Mouse (Mus musculus): ENCODE results near the gene Syt17. TPM values are rescaled to one million over a fixed set of nuclear protein-coding genes. Genes with fewer than 3 reads are reported as not detected.
A peak's percentile ranks its signal among the peaks of the same experiment; 100 is the strongest.

Syt17 gene
- 19.6 and 22.5 TPM in 2 replicates for total RNA-seq (2014; rRNA removed)
- polyA plus RNA-seq (2015; fragmentation: Nextera tagmentation; extraction: Ambion mirVana), result 10.4 and 18.2 TPM in 2 replicates

DNA sequence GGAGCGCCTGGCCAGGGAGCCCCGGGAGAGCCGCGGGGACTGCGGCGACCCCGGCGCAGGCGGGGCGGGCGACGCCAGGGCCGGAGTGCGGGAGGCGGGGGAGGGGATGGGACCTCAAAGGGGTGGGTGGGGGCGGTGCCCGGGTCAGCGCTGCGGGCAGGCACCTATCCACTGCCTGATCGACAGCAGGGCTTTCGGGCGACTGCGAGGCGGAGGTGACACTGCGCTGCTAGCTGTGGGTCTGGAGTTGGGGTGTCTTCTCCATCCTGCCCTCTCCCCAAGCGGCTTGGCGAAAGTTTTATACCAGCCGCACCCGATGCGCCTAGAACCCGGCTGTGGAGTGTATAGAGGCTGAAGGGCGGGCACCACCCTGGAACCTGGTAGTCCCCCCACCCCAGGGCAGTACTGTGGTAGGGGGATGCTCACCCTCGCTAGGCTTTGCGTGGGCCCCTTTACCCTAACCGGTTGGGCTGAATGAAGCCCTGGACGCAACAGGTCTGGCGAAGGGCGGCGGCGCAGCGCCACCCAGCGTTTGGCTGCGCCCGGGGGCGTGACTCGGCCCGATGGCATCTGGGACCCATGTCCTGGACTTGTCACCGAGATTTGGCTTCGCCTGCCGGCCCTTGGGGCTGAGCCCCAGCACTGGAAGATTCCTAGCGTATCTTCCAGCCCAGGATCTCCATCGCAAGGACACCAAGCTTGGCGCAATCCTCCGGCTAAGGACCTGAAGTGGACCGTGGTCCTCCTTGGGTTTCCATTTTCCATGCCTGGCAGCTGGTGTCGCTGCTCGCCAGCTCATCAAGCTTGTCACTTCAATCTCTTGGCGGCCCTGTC, at the start of gene Syt17:
TSS of gene Syt17 (minus strand) at position 89 of the 834 bp plus-strand sequence.
- no peaks in the 10 kb centered on the region for H3K9me3 ChIP-seq (ENCODE audit: low read length)
- H3K27me3 ChIP-seq (ENCODE audit: insufficient read depth, low read length), result no peaks in the 10 kb centered on the region; the same call in 1 of the 2 replicates
- DNase-seq (peak; percentile 68), ATAC-seq (peak; percentile 69)
- TF ChIP-seq CTCF (IDR thresholded peaks at IDR 0.05; ENCODE audit: low read depth), result peak; percentile 69
- H3K36me3 ChIP-seq (ENCODE audit: insufficient read depth), result no peaks in the 10 kb centered on the region
- H3K4me3 ChIP-seq (ENCODE audit: low read depth, low read length), result peak within 1 kb of the TSS; percentile 56
- peak within 1 kb of the TSS; percentile 97 for H3K4me2 ChIP-seq (ENCODE audit: low read depth)
- WGBS, result under 1% methylated on average over 58 of the region's 58 CpGs
- H3K4me1 ChIP-seq (ENCODE audit: insufficient read depth), result peaks cover 7% of the 10 kb centered on the region
- no peak within 1 kb of the TSS for H3K27ac ChIP-seq (ENCODE audit: low read depth, low read length)
- peak within 1 kb of the TSS; percentile 60 for H3K9ac ChIP-seq

DNA sequence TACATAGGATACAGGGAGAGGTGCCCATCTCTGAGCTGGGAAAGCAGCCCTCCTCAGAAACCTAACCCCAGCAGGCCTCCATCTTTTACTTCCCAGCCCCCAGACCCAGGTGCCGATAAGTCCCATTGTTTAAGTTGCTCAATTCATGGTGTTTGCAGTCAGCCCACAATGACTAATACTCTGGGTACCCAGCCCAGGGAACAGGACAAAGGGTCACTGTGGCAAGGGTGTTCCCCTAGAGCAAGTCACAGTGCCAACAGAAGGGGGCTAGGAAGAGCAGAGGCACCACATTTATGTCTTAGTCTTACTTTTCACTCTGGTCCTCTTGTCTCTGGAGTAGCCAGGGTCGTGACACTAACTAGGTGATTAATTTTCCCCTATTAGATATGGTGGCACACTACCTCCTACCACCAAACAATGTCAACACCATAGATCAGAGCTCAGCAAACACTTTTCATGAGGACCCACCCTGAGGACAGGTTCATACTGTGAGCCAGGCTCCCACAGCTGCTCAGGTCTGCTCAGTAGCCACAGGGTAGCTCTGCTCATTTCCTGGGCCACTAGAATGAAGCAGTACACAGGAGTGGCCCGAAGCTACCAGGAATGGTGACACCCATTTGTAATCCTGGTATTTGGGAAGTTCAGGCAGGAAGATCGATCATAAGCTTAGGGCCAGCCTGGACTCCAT, 47.0 kb upstream of the Syt17 start:
- no peaks in the 10 kb centered on the region for H3K36me3 ChIP-seq (ENCODE audit: insufficient read depth)
- WGBS, result 75% methylated on average over 4 of the region's 4 CpGs
- no peak for TF ChIP-seq CTCF (IDR thresholded peaks at IDR 0.05; ENCODE audit: low read depth)

DNA sequence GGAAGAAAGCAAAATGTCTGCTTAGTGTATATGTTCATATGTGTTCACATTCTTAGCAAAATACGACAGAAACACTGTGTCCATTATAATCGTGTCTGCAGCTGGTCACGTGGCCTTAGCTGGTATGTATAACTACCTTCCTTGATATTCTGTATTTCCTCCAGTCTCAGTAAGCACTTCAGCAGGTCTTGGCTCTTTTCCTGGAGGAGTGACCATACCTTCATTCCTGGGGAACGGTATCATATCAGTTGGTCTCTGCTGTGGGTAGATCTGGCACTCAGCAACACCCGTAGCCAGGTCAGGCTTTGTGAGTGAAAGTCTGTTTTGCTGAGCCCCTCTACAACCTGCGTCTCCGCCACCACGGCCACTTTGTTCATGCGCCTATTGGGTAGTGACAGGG, 45.9 kb upstream of the Syt17 start:
- H3K4me1 ChIP-seq (ENCODE audit: insufficient read depth), result no peaks in the 10 kb centered on the region
- DNase-seq (no peak), ATAC-seq (no peak)
- H3K9me3 ChIP-seq (ENCODE audit: low read length), result peaks cover 2% of the 10 kb centered on the region; the same call in 1 of the 2 replicates
- no peak overlapping the region for H3K4me2 ChIP-seq (ENCODE audit: low read depth)
- H3K9ac ChIP-seq, result no peak overlapping the region
- no peak for TF ChIP-seq CTCF (IDR thresholded peaks at IDR 0.05; ENCODE audit: low read depth)
- no peaks in the 10 kb centered on the region for H3K36me3 ChIP-seq (ENCODE audit: insufficient read depth)
- peaks cover 26% of the 10 kb centered on the region for H3K27me3 ChIP-seq (ENCODE audit: insufficient read depth, low read length)
- H3K4me3 ChIP-seq (ENCODE audit: low read depth, low read length), result no peak overlapping the region
- 91% methylated on average over 9 of the region's 9 CpGs for WGBS
- no peak overlapping the region for H3K27ac ChIP-seq (ENCODE audit: low read depth, low read length)

More for the DNA sequence above, 47.0 kb upstream of the Syt17 start:
- H3K27me3 ChIP-seq (ENCODE audit: insufficient read depth, low read length), result peaks cover 24% of the 10 kb centered on the region
- no peak overlapping the region for H3K9ac ChIP-seq
- H3K9me3 ChIP-seq (ENCODE audit: low read length), result peaks cover 2% of the 10 kb centered on the region; the same call in 1 of the 2 replicates
- H3K4me2 ChIP-seq (ENCODE audit: low read depth), result no peak overlapping the region
- H3K27ac ChIP-seq (ENCODE audit: low read depth, low read length), result no peak overlapping the region
- DNase-seq (no peak), ATAC-seq (no peak)
- no peaks in the 10 kb centered on the region for H3K4me1 ChIP-seq (ENCODE audit: insufficient read depth)
- no peak overlapping the region for H3K4me3 ChIP-seq (ENCODE audit: low read depth, low read length)

DNA sequence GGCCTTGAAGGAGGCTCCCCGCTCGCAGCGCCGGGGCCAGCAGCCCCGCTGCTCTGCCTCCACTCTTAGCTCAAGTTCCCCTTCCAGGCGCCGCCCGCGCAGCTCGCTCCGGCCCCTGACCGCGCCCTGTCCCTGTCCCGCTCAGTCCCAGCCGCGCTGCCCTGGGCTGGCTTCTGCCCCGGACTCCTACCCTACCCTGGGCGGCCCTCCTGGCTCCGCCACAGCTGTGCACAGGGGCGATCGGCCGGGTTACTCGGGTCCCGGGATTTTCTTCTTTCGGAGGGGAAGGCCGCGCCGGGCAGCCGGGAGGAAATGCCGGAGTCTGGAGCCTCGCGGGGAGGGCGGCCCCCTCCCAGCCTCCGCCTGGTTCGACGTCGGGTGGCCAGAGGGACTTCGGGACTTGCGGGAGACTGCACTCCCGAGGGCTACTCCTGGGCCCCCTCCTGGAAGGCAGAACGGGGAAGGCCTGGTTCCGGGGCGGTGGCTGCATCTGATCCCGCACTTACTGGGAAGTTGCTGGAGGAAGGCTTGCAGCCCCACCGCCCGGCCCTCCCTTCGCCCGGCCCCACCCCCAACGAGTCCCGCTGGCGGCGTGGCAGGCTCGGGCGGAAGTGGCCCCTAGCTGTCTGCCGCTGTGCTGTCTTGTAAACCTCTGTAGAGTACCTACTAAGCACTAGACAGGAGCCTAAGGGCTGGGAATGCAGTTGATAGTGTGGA, 43.6 kb upstream of the Syt17 start, which contains the start of gene Itpripl2:
TSS of gene Itpripl2 (minus strand) at position 545 of the 717 bp plus-strand sequence.
- TF ChIP-seq CTCF (IDR thresholded peaks at IDR 0.05; ENCODE audit: low read depth), result no peak
- DNase-seq, result peak; percentile 29
- Histone ChIP-seq H3K4me2 (ENCODE audit: low read depth) (peak within 1 kb of the TSS; percentile 62), H3K9me3 (ENCODE audit: low read length) (no peaks in the 10 kb centered on the region), H3K27me3 (ENCODE audit: insufficient read depth, low read length) (peaks cover 29% of the 10 kb centered on the region), H3K9ac (peak within 1 kb of the TSS; percentile 29), H3K4me3 (ENCODE audit: low read depth, low read length) (peak within 1 kb of the TSS; percentile 41), H3K36me3 (ENCODE audit: insufficient read depth) (no peaks in the 10 kb centered on the region), H3K4me1 (ENCODE audit: insufficient read depth) (no peaks in the 10 kb centered on the region), H3K27ac (ENCODE audit: low read depth, low read length) (no peak within 1 kb of the TSS; the same call in 1 of the 2 replicates)
- ATAC-seq, result peak; percentile 71
- WGBS, result 4% methylated on average over 55 of the region's 55 CpGs

DNA sequence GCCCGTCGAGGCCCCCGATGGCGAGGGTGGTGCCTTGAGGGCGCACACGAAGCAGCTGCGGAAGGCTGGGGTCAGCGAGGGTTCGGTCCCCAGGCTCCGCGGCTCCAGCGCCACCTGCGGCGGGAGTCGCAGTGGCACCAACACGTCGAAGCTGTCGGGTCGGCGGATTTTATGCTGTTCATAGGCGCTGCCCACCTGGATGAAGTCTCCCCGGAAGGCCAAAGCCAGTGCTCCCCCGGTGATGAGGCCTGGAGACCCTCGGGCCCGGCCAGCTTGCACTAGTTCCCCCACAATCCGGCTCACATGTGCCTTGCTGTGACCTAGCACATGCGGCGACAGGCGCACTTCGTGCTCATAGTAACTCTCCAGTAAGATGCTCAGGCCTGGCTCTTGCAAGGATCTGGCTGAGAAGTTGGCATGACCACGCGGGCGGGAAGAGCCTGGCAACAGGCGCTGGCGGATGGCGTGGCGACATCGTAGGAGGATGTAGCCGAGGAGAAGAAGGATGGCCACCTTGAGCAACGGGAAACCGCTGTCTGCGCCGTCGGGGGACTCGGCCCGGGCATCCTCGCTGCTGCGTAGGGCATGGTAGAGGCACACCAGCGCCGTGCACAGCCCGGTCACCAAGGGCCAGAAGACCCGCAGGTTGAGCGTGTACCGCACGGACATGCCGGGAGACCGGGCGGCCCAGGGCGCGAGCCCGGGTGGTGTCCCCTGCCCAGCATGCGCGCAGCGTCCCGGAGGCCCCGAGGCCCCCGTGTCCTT, 42.8 kb upstream of the Syt17 start:
- 0 out of 2 replicates have a peak, but pooled peaks have one; percentile 14 for TF ChIP-seq CTCF (IDR thresholded peaks at IDR 0.05; ENCODE audit: low read depth)
- Histone ChIP-seq H3K4me2 (ENCODE audit: low read depth) (peak overlapping the region; percentile 62), H3K9ac (peak overlapping the region; percentile 29), H3K9me3 (ENCODE audit: low read length) (no peaks in the 10 kb centered on the region), H3K27ac (ENCODE audit: low read depth, low read length) (no peak overlapping the region), H3K4me3 (ENCODE audit: low read depth, low read length) (peak overlapping the region; percentile 41), H3K27me3 (ENCODE audit: insufficient read depth, low read length) (peaks cover 29% of the 10 kb centered on the region), H3K36me3 (ENCODE audit: insufficient read depth) (no peaks in the 10 kb centered on the region), H3K4me1 (ENCODE audit: insufficient read depth) (no peaks in the 10 kb centered on the region)
- 6% methylated on average over 63 of the region's 67 CpGs for WGBS
- ATAC-seq (peak; percentile 69), DNase-seq (peak; percentile 62)
